Mouse (Mus musculus): ENCODE data around the gene Gpr108.
A peak's percentile ranks its signal among the peaks of the same experiment; 100 is the strongest.

The Gpr108 gene

GRCm38 (mm10) chr17:57211501-57211900 lies 36.7 kb downstream of the Gpr108 start:
- DNase-seq (ENCODE audit: low spot score in 2 of 2) = no peak

- DNase-seq (ENCODE audit: low spot score in 2 of 2) = no peak
These were observed 38.9 kb downstream of the Gpr108 start for GRCm38 (mm10) chr17:57209330-57209729.

- DNase-seq (ENCODE audit: low spot score in 2 of 2) = no peak
These were observed 40.3 kb downstream of the Gpr108 start for GRCm38 (mm10) chr17:57207938-57208337.

GRCm38 (mm10) chr17:57201841-57202724 lies 46.2 kb downstream of the Gpr108 start:
- no peak for DNase-seq (ENCODE audit: low spot score in 2 of 2)

- no peak for DNase-seq (ENCODE audit: low spot score in 2 of 2)
These were observed 50.0 kb downstream of the Gpr108 start for GRCm38 (mm10) chr17:57198252-57198651.

GRCm38 (mm10) chr17:57195326-57196010 lies 52.8 kb downstream of the Gpr108 start:
- no peak for DNase-seq (ENCODE audit: low spot score in 2 of 2)

- DNase-seq (ENCODE audit: low spot score in 2 of 2) = no peak
These were observed 53.5 kb downstream of the Gpr108 start for GRCm38 (mm10) chr17:57194771-57195170.

GRCm38 (mm10) chr17:57194041-57194507 lies 54.2 kb downstream of the Gpr108 start, which contains the start of gene Tnfsf14:
Gene Tnfsf14, minus strand, starts transcription at chr17:57194177.
- peak in 1 of 2 experiments; percentile 15 for DNase-seq (ENCODE audit: low spot score in 2 of 2)

GRCm38 (mm10) chr17:57188510-57189192 lies 59.6 kb downstream of the Gpr108 start:
- DNase-seq (ENCODE audit: low spot score in 2 of 2) = no peak

GRCm38 (mm10) chr17:57185641-57186040 lies 62.6 kb downstream of the Gpr108 start:
- DNase-seq (ENCODE audit: low spot score in 2 of 2) = no peak

Data from heart, adult 9 months (tissue).